Mouse (Mus musculus) ES-E14 (cell line): ENCODE results near the gene S100pbp.

Experiments
- HCFC1 ChIP-seq: IDR thresholded peaks from 2 replicates; pipeline ENCODE4 v1.6.1; 2012; ENCODE audit warnings: low read length, inconsistent platforms, borderline replicate concordance; ENCODE audit not compliant: insufficient read depth
- MAFK ChIP-seq: IDR thresholded peaks from 2 replicates; pipeline ENCODE4 v1.6.1; 2014; ENCODE audit warnings: mild to moderate bottlenecking, low read depth, low read length, inconsistent platforms; ENCODE audit not compliant: insufficient read depth
- ZC3H11A ChIP-seq: IDR thresholded peaks from 2 replicates; pipeline ENCODE4 v1.6.1; 2012; ENCODE audit warnings: low read depth, mild to moderate bottlenecking, inconsistent platforms, low read length, borderline replicate concordance

GRCm38 (mm10) chr4:129227985-129228381 is 38.5 kb upstream of the S100pbp start:
- TF ChIP-seq MAFK = no peak
- no peak for TF ChIP-seq HCFC1
- TF ChIP-seq ZC3H11A = no peak
